Mouse (Mus musculus) urinary bladder, postnatal 14 days (tissue): ENCODE measurements around the gene Rad18.
"Not testable (repeated sequence)": the region's sequence is repeated elsewhere in the genome, so short reads cannot be mapped to it uniquely, and the experiment has no call there.

Source experiments
- DNase-seq: peaks from one replicate; pipeline ENCODE4 v3.0.0; 2021; ENCODE audit warnings: low spot score

The Rad18 gene

DNA sequence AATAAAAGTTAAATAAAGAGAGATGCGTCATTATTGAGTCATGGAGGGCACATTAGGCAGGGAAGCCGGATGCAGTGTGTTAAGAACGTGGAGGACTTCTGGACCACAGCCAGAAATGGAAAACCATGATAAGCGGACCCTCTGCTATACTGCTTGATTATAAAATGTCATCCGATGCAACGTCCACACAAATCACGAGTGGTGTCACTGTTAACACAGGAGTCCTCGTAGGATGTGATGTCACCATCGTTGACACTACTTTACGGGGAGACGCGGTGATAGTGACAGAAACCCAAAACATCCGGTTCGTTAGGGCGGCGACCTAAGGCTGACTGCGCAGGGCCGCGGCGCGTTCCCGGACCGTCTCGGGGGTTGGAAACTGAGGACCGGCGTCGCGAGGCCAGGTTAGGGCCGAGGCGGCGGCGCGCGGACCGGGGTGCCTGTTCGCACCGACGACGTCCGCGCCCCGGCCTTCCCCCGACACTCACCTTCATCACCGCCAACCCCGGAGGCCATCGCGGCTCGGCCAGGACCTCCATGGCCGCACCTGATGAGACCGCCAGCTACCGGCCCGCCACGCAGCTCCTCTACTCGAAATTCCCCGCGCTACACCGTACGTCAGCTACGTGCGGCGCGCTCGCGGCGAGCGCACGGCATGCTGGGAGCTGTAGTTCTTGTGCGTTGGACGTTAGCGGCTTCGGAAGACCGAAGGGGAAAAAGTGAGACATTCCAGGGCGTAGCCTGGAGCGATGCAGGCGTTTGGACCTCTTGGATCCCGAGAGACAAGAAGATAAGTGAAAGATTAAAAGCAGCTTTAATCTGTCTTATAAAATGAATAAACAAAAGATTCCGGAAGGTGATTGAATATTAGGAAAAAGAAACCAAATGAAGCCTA is at the start of gene Rad18:
Rad18 (minus strand) TSS at position 631 of the 895 bp plus-strand sequence.
- DNase-seq, result peak; percentile 86

DNA sequence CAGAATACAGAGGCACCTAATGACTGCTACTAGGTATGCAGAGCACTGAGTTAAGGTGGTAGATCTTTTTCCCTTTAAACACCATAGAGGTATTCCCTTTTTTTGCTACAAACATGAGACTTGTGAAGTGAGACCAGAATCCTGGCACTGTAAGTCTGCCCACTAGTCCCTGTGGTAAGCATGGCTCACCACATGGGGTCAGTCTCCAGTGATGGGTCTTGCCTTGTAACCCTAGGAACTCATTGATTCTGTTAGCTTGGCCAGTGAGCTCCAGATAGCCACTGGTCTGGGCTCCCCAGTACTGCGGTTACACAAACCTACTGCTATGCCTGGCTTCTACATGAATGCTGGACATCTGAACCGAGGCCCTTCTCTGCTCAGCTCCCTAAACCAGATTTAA is 45.8 kb upstream of the Rad18 start:
- DNase-seq, result no peak

DNA sequence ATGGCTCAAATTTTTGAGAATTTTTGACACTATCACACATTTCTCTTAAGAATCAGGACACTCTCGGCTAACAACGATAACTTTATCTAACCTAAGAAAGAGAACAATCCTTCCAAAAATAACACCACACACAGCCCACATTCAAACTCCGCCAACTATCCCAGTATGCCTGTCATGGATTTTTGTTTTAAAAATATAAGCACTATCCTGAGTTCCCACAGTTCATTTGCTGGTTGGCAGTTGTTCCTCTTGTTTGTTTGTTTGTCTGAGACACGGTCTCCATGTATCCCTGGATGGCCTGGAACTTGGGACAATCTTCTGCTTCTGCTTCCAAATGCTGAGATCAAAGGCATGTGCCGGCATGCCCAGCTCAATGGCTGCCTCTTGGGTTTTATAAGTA is 45.3 kb upstream of the Rad18 start:
- DNase-seq, result no peak

DNA sequence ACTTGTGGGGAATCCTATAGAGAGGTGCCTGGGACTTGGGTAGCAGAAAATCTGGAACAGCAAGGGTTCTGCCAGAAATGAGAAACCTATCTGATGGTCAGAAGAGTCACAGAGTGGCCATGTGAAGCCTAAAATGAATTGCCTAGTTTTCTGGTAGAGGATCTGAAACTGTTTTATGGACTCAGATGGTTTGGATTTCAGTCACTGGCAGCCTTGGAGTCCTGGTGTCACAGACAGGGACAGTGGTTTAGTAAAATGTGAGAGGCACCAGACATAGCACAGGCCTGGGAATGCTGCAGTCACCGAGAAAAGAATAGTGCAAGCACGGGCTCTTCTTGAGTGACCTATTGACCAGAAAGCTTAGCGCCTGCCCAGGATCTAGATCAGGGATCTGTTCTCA is 43.1 kb upstream of the Rad18 start:
- DNase-seq, result no peak

DNA sequence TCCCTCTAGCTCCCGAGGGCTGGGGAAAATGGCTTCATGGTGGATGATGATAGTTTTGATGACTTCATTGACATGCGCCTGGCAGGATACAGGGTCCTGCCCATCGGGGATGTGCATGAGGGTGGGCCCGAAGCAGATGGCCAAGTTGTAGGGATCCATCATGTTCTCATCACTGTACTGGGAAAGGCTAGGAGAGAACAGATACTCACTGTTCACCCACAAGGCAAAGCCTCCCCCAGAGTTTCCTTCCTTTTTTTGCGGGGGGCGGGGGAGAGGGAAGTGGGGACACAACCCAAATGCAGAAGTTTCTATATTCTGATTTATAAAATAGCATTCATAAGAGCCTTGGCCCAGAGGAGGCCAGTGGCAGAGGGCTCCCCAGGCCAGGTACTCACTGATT is 42.4 kb upstream of the Rad18 start:
- DNase-seq, result no peak

DNA sequence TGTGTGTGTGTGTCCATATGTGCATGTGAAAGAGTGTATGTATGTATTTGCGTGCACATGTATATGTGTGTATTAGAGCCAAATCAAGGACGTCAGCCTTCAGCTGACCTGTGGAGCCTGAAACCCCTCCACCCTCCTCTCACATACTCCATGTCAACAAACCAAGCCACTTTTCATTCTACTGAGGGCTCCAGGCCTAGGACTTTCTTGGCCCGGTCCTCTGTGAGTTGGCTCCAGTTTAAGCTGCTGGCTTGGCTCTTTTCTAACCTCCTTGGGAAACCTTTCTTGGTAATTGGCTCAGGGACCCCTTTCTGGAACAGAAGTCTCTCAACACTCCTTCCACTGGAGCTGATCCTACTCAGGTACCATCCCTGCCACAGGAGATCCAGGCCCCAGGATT is 40.0 kb upstream of the Rad18 start:
- DNase-seq, result no peak

DNA sequence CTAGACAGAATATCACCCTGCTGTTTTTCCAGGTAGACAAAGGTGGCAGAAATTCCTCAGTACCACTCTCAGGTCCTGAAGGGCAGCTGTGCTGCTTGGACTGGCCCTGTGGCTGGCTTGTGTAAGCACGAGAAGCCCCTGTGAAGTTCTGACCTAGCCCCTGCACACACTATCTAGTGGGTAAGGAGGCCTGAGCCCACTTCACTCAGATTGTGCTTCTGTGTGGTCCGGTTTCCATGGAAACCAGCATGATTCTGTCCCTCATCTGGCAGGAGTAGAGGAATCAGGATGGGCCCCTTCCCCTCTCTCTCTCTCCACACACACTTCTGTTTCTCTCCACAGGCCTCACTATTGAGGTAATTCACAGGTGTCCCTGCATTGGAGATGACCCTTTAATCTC is 38.6 kb upstream of the Rad18 start:
- no peak for DNase-seq

DNA sequence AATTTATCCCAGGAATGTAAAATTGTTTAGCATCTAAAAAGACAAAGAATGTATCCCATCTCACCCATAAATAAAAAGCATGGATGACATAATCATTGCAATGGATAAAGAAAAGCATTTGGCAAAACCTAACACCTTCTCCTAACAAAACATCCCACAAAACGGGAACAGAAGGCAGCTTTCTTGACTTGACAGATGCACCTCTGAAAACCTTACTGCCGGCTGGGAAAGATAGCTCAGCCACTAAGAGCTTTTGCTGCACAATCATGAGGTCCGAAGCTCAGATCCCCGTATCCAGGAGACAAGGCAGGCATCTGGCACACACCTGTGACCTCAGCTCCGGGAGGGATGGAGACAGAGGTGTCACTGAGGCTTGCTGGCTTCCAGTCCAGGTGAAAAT is 37.5 kb upstream of the Rad18 start:
- no peak for DNase-seq

DNA sequence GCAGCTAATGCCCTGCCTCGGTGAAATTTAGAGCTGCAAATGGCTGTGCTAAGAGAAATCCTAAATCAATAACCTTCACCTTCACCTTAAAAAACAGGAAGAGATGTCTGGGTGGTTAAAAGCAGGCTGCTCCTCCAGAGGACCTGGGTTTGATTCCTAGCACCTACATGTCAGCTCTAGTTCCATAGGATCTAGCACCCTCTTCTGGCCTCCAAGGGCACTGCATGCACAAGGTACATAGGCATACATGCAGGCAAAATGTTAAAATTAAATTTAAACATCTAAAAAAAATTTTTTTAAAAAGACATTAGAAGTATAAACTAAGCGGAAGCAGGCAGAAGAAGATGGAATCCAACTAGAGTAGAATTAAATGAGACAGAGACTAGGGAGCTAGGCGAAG is 35.9 kb upstream of the Rad18 start:
- no peak for DNase-seq

DNA sequence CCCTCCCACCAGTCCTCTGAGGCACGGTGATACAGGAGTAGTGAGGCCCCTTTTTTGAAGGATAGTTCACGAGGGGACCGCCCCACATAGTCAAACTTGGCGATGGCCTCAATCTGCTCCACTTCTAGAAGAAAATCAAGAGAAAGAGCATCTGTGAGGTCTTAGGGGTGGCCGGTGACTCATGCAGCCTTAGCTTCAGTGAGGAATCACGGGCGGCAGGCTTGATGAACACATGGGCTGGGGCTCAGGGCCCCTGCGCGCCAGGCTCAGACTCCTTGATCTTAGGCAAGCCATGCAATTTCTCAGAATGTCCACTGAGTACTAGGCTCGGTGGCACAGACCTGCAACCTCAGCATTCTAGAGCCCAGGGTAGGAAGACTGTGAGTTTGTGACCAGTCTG is 34.9 kb upstream of the Rad18 start:
- no peak for DNase-seq

DNA sequence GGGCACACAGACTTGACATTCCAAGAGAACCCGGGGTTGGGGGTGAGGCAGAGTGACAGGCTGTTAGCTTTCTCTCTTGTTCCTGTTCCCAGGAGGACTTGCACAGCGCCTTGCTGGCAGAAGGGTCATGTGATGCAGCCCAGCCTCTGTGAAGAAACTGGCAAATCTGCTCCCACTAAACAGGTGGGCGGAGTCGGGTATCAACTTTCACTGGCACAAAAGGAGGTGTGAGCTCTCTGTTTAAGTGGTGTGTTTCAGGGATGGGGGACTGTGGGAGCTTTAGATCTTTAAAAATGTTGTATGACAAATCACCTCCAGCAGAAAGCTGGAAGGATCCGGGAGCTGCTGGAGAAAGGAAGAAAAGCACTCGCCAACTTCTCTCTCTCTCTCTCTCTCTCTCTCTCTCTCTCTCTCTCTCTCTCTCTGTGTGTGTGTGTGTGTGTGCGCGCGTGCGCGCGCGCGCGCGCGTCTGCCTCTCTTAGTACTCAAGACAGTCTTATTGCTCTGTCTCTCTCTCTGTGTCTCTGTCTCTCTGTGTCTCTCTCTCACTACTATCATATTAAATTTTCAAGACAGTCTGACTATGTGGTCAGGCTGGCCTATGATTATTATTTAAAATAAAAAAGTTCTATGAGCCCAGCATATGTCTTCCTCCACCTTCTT is 32.4 kb upstream of the Rad18 start:
- DNase-seq, result peak; percentile 73

DNA sequence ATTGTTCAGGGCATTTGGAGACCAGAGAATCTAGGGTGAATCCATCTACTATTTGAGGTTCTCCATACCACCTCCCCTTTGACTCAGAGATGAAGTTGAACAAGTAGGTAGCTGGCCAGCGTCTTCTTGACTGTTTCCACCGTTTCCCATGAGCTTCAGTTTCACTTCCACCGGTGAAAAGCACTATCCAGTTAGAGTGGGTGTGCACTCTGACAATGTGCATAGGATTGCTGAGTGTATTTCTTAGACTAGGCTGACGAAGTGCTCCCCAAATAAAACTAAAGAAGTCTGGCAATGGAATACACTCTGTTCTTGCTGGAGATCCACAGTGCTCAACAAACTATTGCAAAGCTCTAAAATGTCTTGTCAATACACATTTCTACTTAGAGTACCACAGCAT is 29.0 kb upstream of the Rad18 start:
- DNase-seq, result no peak

DNA sequence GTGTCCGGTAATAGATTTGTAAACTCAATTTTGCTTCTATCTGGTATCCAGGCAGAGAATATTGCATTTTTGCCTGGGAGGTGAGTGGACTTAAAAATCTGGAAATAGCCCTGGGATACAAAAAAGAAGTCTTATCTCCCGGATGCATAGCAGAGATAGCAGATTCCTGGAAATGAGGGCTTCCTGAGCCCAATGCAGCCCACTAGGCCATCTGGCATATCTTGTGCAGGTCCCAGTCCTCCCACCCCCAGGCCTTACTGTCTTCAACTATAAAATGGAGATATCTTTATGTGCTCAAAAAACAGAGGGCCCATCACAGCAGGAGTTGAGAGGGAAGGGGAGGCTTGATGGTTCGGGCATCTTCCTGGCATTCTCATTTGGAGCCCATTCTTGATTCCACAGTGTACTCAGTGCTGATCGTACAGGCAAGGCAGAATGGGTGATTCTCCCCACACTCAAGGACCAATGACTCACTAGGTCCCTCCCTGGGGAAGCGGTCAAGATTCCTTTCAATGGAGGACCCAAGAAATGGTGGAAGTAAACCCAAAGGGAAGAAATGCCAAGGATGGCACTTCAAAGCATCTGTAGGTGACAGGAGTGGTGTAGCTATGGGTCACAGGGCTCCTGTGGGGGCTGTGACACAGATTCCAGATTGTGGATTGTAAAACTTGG is 24.1 kb upstream of the Rad18 start:
- DNase-seq, result no peak

DNA sequence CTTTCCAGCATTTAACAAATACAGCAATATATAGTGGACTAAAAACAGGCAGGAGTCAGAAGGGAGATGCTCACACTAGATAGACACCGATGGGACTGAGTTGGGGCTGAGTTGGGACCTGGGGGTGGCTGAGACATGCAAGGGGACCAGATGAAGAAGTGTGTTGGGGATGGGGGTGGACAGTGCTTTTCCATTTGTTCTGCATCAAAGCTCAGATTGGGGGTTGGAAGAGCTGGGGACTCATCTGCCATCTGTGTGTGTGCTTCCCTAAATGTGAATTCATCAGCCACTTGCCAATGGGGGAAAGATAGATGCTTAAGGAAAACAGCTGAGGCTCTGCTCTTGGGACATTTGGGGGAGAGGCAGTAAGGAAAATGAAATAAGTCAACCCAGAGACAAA is 23.5 kb upstream of the Rad18 start:
- DNase-seq, result no peak

DNA sequence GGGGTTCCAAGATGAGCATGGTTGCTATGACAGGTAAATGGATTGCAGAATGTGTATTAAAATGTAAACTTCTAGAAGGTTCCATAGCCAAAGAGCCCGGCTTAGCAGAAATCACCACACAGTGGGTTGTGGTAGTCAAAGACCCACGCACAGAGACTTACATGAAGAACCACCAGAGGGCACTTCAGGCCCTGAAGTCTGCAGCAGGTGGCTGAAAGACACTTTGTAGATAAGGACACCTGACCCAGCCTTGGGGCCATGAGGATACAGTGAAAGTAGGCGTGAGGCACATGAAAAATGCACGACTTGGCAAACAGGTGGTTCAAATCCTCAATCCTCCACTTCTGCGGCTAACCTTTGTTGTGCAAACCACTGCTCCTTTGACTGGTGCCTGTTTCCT is 20.7 kb upstream of the Rad18 start:
- DNase-seq, result peak; percentile 32

DNA sequence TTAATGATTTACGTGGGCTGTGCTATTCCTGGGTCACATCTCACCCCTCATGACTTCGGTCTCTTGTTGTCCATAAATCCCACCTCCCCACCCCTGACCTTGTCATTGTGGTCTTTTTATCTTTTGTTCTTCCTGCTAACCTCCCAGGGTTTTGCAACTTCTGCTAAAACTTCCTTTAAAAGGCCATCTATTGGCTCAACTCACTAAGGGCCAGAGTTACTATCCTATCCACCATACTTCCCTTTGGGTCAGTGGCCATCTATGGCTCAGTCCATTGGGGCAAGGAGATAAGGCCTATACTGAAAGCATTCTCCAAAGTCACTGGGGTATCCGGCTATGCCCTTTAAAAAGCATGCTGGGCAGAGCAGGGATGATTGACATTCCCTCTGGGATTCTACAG is 17.5 kb upstream of the Rad18 start:
- no peak for DNase-seq

DNA sequence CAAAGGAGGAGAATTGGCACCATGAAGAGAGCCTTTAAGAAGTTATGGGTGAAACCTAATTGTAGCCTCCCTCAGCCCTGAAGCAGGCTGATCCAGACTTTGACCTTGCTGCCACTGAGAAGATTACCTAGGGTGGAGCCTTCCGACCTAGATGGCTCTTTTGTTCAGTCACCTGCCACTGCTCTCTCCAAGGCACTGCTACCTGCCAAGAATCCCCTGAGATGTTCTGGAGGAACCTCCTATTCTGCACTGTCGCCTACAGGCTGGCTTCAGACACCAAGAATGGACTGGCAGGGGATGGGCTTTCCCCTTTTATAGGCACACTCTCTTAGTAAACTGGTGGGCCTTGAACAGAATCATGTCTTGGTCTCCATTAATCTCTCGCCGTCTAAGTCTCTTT is 5.8 kb upstream of the Rad18 start:
- not testable (repeated sequence) for DNase-seq

DNA sequence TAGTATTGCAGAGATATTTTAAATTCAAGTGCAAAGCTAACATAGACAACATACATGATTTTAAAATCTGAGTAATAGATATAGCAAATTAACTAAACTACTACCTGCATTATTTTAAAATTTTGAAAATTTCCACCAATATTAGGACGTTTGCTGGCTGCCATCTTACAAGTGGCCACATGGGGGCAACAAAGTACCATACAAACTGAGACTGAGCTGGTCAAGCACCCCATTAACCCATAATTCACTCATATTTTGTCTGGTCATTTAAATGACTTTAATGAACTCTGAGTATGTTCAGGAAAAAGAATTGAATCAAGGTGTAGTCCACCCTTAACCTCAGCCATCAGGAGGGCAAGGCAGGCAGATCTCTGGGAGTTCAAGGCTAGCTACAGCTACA is 3.9 kb upstream of the Rad18 start:
- DNase-seq, result peak; percentile 54

DNA sequence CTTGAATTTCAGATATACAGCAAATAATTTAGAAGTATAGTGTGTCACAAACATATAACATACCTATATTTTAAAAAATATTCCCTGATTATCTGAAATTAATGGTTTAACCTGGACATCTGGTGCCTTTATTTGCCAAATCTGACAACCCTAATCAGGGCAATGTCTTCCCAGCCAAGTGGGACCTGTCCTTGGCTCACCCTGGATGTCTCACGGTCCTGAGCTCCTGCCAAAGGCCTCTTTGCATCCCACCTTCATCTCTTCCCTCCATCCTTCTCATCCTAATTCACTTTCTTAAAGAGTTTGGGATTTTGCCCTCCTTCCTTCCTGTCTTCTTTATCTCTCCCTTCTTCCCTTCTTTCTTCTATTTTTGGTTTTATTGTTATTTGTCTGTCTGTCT is 2.6 kb upstream of the Rad18 start:
- DNase-seq, result no peak

DNA sequence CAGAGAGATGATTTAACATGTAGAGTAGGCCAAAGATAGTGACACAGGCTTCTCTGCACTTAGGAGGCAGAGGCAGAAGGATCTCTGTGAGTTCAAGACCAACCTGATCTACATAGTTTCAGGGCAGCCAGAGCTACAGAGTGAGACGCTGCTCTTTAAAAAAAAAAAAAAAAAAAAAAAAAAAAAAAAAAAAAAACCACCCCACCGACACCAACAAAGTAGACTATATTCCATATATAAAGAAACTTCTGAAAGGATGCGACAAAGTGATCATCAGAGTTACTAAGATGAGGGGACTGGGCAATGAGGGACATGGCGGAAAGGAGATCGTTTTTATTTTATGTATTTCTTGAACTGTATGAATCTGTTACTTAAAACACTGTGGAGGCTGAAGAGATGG is 2.0 kb downstream of the Rad18 start:
- no peak for DNase-seq

DNA sequence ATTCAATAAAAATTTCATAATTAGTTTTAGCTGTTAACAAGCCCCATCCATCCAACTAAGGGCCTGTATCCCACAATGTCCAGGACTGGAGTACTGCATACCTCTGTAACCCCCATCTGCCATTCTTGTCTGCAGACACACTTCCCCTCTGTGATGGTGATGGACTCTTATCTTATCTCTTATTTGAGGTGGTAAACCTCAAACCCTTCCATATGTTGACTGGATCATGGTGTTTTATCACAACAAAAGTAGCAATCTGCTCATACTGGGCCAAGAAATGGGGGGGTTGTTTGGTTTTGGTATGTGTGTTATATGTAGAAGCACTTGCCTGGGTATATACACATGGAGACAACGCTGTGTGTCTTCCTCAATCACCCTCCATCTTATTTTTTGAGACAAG is 5.0 kb downstream of the Rad18 start:
- DNase-seq, result no peak

DNA sequence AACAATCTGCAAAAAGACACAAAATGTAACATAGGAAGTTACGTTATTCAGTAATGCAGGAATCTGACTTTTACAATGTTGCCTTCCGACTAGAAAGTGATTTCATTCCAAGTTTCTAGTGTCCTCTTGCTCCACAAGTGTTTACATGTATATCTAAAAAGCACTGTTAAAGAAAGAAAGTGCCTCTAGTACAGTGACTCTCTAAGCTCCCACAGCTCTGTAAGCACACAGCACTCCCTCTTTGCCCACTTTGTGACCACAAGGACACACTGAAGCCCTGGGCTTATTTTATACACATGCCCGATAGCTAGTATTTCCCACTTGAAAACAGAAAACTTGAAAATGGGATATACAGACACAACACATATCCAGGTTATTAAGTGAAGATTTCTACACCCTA is 8.5 kb downstream of the Rad18 start:
- DNase-seq, result no peak

DNA sequence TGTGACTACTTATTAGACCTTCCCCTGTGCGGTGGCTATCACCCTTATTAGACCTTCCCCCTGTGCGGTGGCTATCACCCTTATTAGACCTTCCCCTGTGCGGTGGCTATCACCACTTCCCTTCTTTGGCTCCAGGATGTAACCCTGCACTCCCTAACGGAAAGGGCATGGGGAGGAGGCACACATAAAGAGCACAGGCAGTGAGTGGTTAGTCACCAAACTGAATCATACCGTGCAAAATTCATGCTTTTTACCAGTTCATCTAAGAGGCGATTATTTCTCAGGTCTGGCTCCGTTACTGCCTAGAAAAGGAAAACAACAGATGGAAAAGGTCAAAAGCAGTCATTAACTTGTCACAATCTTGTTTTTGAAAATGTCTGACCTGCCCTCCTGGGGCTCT is 10.0 kb downstream of the Rad18 start:
- DNase-seq, result no peak
